Mouse (Mus musculus) stomach, embryonic 16.5 days (tissue): ENCODE data around the gene Clcn2. TPM values are rescaled to one million over a fixed set of nuclear protein-coding genes. Genes with fewer than 3 reads are reported as not detected.

ENCODE experiments used
- ATAC-seq: fragments of 200-750 bp; cut with Nextera tagmentation; 2 replicates; pipeline ENCODE4 v1.8.0; 2017; ENCODE audit warnings: moderate number of reproducible peaks, moderate TSS enrichment; ENCODE audit not compliant: insufficient read depth, low FRiP score
- H3K27ac ChIP-seq: fragments of 300-500 bp; sonication (generic); 2 replicates; pipeline ENCODE4 v1.5.1; 2014; ENCODE audit warnings: low read length
- H3K27me3 ChIP-seq: fragments of 300-500 bp; sonication (generic); 2 replicates; pipeline ENCODE4 v1.6.1; 2014; ENCODE audit warnings: low read length, control low read depth, mixed read lengths; ENCODE audit not compliant: control insufficient read depth, insufficient read depth
- H3K36me3 ChIP-seq: fragments of 300-500 bp; sonication (generic); 2 replicates; pipeline ENCODE4 v1.6.1; 2014; ENCODE audit warnings: low read length; ENCODE audit not compliant: control insufficient read depth, insufficient read depth
- H3K4me1 ChIP-seq: fragments of 300-500 bp; sonication (generic); 2 replicates; pipeline ENCODE4 v1.6.1; 2014; ENCODE audit warnings: low read length, control low read depth, mixed read lengths; ENCODE audit not compliant: control insufficient read depth, insufficient read depth
- H3K4me2 ChIP-seq: fragments of 300-500 bp; sonication (generic); 2 replicates; pipeline ENCODE4 v1.6.1; 2014; ENCODE audit warnings: low read depth, low read length, mixed read lengths
- H3K4me3 ChIP-seq: fragments of 300-500 bp; sonication (generic); replicated peaks from 2 replicates; pipeline ENCODE4 v1.5.1; 2014; ENCODE audit warnings: mild to moderate bottlenecking, low read length
- H3K9ac ChIP-seq: fragments of 300-500 bp; sonication (generic); 2 replicates; pipeline ENCODE4 v1.6.1; 2014; ENCODE audit warnings: low read length
- H3K9me3 ChIP-seq: fragments of 300-500 bp; sonication (generic); replicated peaks from 2 replicates; pipeline ENCODE4 v1.6.1; 2016; ENCODE audit warnings: low read length, control low read depth; ENCODE audit not compliant: control insufficient read depth
- WGBS: fragments of 180-500 bp; shearing (Covaris S2); extraction: QIAGEN DNeasy Blood & Tissue Kit; methylation state at CpG from one replicate; pipeline ENCODE4 v1.1.7; 2014; 5-methylcytosine and 5-hydroxymethylcytosine counted together
- polyA plus RNA-seq: library from polyadenylated mRNA; unstranded; fragments of >200 nt; fragmentation: Nextera tagmentation; extraction: Ambion mirVana; gene quantifications from 2 replicates; pipeline ENCODE4 v1.2.1, GENCODE M21; 2015

Gene Clcn2
- polyA plus RNA-seq, 1 experiment from 2014 or later: 11.6 TPM

DNA sequence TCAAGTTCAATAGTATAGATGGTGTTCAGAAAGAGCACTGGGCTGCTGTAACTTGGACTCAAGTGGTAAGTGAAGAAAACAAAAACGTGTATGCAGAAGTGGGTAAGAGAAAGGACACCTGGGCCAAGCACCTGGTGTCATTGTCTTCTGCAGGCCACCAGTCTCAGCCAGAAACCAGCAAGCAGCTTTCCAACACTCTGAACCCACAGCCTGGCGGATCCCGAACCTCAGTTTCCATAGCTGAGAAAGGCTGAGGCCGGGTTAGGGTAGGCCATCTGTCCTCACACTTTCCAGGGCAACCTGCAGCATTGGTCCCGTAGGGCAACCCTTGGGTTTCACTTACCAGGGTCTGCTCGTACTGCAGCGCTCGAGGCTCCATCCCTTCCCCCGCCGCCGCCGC lies 2.0 kb downstream of the Clcn2 start:
- Histone ChIP-seq H3K9ac (peak overlapping the region; percentile 72), H3K4me1 (peaks cover 26% of the 10 kb centered on the region), H3K4me3 (peak overlapping the region; percentile 70), H3K9me3 (no peaks in the 10 kb centered on the region), H3K27ac (peak overlapping the region; percentile 92), H3K27me3 (no peaks in the 10 kb centered on the region), H3K4me2 (peak overlapping the region; percentile 67), H3K36me3 (no peaks in the 10 kb centered on the region)
- 3% methylated on average over 12 of the region's 12 CpGs for WGBS
- no peak for ATAC-seq

GRCm38 (mm10) chr16:20715161-20715560 lies 2.4 kb downstream of the Clcn2 start:
- 48% methylated on average over 2 of the region's 2 CpGs for WGBS
- Histone ChIP-seq H3K36me3 (no peaks in the 10 kb centered on the region), H3K4me1 (peaks cover 26% of the 10 kb centered on the region), H3K27me3 (no peaks in the 10 kb centered on the region), H3K4me2 (peak overlapping the region; percentile 67), H3K4me3 (peak overlapping the region; percentile 70), H3K9me3 (no peaks in the 10 kb centered on the region), H3K27ac (peak overlapping the region; percentile 92; the same call in 1 of the 2 replicates), H3K9ac (peak overlapping the region; percentile 72)
- no peak for ATAC-seq

DNA sequence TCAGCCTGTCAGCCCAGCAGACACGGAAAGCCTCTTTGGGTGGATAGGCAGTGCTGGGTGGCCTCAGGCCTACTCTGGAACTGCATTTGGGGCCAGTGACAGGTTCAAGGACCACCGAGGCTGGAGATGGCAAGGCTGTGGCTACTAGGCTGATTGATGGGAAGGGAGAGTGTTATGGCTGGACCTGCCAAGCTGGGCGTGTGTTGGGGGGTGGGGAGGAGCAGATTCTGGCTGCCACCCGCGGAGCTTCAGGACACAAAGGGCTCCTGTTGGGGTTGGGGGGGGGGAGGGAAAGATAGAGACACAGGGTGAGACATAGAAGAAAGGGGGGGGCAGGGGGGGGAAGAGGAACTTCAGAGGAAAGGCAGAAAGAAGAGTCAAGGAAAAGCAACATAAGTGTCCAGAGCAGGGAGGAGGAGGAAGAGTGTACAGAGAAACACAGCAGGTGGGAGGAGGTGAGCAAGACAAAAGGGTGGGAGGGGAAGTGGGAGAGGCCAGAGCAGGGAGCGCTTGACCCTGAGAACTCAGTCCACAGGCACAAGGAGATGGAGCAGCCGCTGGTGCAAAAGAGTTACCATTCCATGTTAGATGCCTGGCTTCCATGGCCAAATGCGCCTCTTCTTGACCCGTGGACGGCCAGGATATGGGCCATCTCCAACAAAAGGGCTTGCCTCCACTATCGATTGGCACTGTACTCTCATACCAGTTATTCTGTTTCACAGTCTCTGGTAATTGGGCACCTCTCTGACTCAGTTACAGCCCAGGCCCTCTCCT lies 3.1 kb downstream of the Clcn2 start:
- Histone ChIP-seq H3K4me1 (peaks cover 26% of the 10 kb centered on the region), H3K4me3 (peak overlapping the region; percentile 70), H3K9me3 (no peaks in the 10 kb centered on the region), H3K36me3 (no peaks in the 10 kb centered on the region), H3K4me2 (peak overlapping the region; percentile 67), H3K27me3 (no peaks in the 10 kb centered on the region), H3K9ac (peak overlapping the region; percentile 72), H3K27ac (no peak overlapping the region; the same call in 1 of the 2 replicates)
- no peak for ATAC-seq
- WGBS: 35% methylated on average over 11 of the region's 11 CpGs

GRCm38 (mm10) chr16:20712889-20713288 lies 4.7 kb downstream of the Clcn2 start:
- WGBS: 74% methylated on average over 7 of the region's 7 CpGs
- H3K9ac ChIP-seq: no peak overlapping the region
- no peaks in the 10 kb centered on the region for H3K9me3 ChIP-seq
- H3K27ac ChIP-seq: no peak overlapping the region
- ATAC-seq: no peak
- no peaks in the 10 kb centered on the region for H3K27me3 ChIP-seq
- peaks cover 22% of the 10 kb centered on the region for H3K4me1 ChIP-seq
- H3K36me3 ChIP-seq: no peaks in the 10 kb centered on the region
- H3K4me3 ChIP-seq: no peak overlapping the region
- H3K4me2 ChIP-seq: no peak overlapping the region

DNA sequence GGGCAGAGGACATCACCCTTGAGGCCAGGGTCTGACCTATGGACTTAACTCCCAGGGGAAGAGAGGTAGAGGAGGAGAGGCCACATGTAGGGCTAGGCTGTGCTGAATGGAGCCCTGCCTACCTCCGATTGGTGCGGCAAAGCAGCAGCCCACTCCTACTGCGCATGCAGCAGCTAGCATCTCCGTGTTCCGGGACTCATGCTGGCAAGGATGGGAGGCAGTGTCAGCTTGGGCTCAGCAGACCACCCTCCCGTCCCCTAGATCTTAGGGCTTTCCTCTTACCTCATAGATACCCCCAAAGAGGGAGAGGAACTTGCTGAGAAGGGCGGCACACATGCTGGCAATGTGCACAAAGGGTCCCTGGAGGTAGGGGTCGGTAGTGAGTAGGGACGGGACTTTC lies 5.4 kb downstream of the Clcn2 start:
- H3K9ac ChIP-seq: no peak overlapping the region
- H3K4me2 ChIP-seq: no peak overlapping the region
- no peaks in the 10 kb centered on the region for H3K36me3 ChIP-seq
- no peaks in the 10 kb centered on the region for H3K27me3 ChIP-seq
- H3K27ac ChIP-seq: no peak overlapping the region
- H3K4me3 ChIP-seq: no peak overlapping the region
- no peaks in the 10 kb centered on the region for H3K9me3 ChIP-seq
- 82% methylated on average over 9 of the region's 9 CpGs for WGBS
- peaks cover 22% of the 10 kb centered on the region for H3K4me1 ChIP-seq
- ATAC-seq: no peak

DNA sequence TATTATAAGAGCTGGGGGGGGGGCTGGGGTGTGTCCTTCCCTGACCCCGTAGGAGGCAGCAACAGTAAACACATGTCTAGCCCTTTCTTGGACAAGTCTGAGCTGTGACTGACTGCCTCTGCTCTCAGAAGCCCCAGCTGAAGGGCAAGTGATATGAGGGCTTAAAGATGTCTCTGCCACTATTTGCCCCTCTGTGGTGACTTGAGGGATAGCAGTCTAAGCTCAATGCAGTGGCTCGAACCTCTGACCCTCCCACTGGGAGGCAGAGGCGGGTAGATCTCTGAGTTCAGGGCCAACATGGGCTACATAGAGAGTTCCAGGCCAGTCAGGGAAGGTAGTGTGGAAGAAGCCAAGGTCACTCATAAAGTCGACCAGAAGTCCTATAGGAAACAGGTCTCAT lies 6.7 kb downstream of the Clcn2 start:
- no peak overlapping the region for H3K27ac ChIP-seq
- H3K4me1 ChIP-seq: peaks cover 22% of the 10 kb centered on the region
- H3K27me3 ChIP-seq: no peaks in the 10 kb centered on the region
- 81% methylated on average over 4 of the region's 4 CpGs for WGBS
- H3K4me3 ChIP-seq: no peak overlapping the region
- no peaks in the 10 kb centered on the region for H3K36me3 ChIP-seq
- H3K9ac ChIP-seq: no peak overlapping the region
- H3K4me2 ChIP-seq: no peak overlapping the region
- no peak for ATAC-seq
- no peaks in the 10 kb centered on the region for H3K9me3 ChIP-seq

DNA sequence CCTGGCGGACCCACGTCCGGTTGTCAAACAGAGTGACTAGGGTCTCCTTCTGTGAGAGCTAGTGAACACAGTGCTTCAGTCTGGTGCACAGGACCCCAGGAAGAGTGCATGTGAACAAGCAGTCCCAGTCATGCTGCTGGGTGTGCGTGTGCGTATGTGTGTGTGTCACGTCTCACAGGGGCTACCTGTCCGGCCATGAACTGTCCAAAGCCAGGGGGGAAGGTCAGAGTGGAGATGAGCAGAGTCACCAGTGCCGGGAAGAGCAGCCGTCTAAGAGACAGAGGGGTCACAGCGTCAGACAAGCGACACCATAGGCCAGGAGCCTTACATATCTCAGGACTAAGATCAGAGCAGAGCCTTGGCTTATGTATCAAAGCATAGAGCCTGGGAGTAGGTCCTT lies 7.2 kb downstream of the Clcn2 start:
- no peaks in the 10 kb centered on the region for H3K36me3 ChIP-seq
- WGBS: 93% methylated on average over 11 of the region's 11 CpGs

GRCm38 (mm10) chr16:20708939-20709734 lies 8.4 kb downstream of the Clcn2 start:
- Histone ChIP-seq H3K9me3 (no peaks in the 10 kb centered on the region), H3K4me2 (no peak overlapping the region), H3K36me3 (no peaks in the 10 kb centered on the region), H3K9ac (no peak overlapping the region), H3K4me3 (no peak overlapping the region), H3K27me3 (no peaks in the 10 kb centered on the region), H3K27ac (no peak overlapping the region), H3K4me1 (peaks cover 7% of the 10 kb centered on the region; the same call in 1 of the 2 replicates)
- 75% methylated on average over 19 of the region's 19 CpGs for WGBS
- no peak for ATAC-seq

More for the DNA sequence above, 7.2 kb downstream of the Clcn2 start:
- peaks cover 18% of the 10 kb centered on the region for H3K4me1 ChIP-seq
- no peaks in the 10 kb centered on the region for H3K27me3 ChIP-seq
- no peak overlapping the region for H3K9ac ChIP-seq
- H3K4me2 ChIP-seq: no peak overlapping the region
- no peak for ATAC-seq
- H3K27ac ChIP-seq: no peak overlapping the region
- H3K9me3 ChIP-seq: no peaks in the 10 kb centered on the region
- no peak overlapping the region for H3K4me3 ChIP-seq
